Mouse (Mus musculus): ENCODE measurements around the gene Gm42372. TPM values are rescaled to one million over a fixed set of nuclear protein-coding genes. Genes with fewer than 3 reads are reported as not detected.
"Not testable (repeated sequence)": the region's sequence is repeated elsewhere in the genome, so short reads cannot be mapped to it uniquely, and the experiment has no call there.

The Gm42372 gene
- polyA plus RNA-seq, 1 experiment, result 2.3 TPM

DNA sequence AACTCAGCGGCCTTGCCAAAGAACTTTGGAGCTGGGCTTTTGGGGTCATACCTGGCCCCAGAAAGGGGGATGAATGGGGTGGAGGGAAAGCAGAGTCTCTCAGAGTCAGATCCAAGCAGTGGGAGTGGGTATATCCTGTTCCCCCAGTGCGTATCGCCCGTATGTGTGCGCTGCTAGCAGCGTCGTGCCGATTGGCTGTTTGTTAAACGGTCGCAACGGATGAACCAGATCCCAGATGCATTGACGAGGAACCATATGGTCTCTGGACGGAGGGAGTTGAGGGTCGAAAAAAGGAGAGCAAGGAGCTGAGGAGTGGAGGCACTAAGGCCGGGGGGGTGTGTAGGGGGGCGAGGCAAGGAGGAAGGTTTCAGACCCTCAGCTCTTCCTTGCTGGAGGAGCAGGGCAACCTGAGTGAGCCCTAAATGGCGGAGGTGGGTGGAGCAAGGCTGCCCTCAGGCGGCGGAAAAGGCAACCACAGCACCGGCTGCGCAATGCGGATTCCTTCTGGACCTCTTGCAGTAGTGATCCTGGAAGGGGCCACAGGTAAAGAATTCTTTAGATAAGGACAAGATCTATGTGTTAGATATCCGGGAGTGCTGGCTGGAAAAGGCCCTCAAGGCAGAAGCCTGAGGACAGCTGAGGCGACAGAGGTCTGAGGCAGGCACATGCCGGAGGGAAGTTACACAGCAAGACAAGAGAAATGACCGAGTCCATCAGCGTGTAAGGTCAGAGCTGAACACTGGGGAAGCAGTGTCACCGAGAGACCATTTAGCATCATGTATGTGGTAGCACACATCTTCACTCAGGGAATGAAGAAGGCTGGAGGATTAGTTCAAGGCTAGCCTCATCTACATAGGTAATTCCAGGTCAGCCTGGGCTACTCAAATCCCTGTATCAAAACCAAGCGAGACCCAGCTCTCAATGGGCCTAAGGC is 32.7 kb upstream of the Gm42372 start:
- peak; percentile 83 for DNase-seq
- 11% methylated on average over 29 of the region's 29 CpGs for WGBS

GRCm38 (mm10) chr7:16950861-16951635 is 31.8 kb upstream of the Gm42372 start:
- H3K4me1 ChIP-seq (replicated peaks; ENCODE audit: control insufficient read depth, insufficient read depth, low read length), result peaks cover 15% of the 10 kb centered on the region
- 25% methylated on average over 18 of the region's 18 CpGs for WGBS

More for the DNA sequence above, 32.7 kb upstream of the Gm42372 start:
- TF ChIP-seq CTCF (IDR thresholded peaks at IDR 0.05; ENCODE audit: borderline replicate concordance, control insufficient read depth, extremely low read depth, insufficient read depth, low read length, poor library complexity) (peak; percentile 91), POLR2A (IDR thresholded peaks at IDR 0.05; ENCODE audit: control insufficient read depth, extremely low read depth, insufficient read depth, low read length, poor library complexity) (peak; percentile 24; the same call in 1 of the 2 replicates)
- Histone ChIP-seq H3K27me3 (ENCODE audit: control insufficient read depth, insufficient read depth, low read length) (peaks cover 17% of the 10 kb centered on the region; the same call in 1 of the 2 replicates), H3K4me3 (ENCODE audit: control insufficient read depth, insufficient read depth, low read length) (peak overlapping the region; percentile 42), H3K27ac (ENCODE audit: control insufficient read depth, insufficient read depth, low read length) (no peak overlapping the region), H3K36me3 (ENCODE audit: control insufficient read depth, insufficient read depth, low read length) (no peaks in the 10 kb centered on the region), H3K4me1 (replicated peaks; ENCODE audit: control insufficient read depth, insufficient read depth, low read length) (peaks cover 24% of the 10 kb centered on the region)

GRCm38 (mm10) chr7:16953776-16954175 is 29.1 kb upstream of the Gm42372 start:
- H3K4me3 ChIP-seq (ENCODE audit: control insufficient read depth, insufficient read depth, low read length); DNase-seq; H3K36me3 ChIP-seq (ENCODE audit: control insufficient read depth, insufficient read depth, low read length); H3K4me1 ChIP-seq (replicated peaks; ENCODE audit: control insufficient read depth, insufficient read depth, low read length); H3K27ac ChIP-seq (ENCODE audit: control insufficient read depth, insufficient read depth, low read length); H3K27me3 ChIP-seq (ENCODE audit: control insufficient read depth, insufficient read depth, low read length): not testable (repeated sequence)
- 93% methylated on average over 2 of the region's 2 CpGs for WGBS

More at GRCm38 (mm10) chr7:16950861-16951635, 31.8 kb upstream of the Gm42372 start:
- Histone ChIP-seq H3K27me3 (ENCODE audit: control insufficient read depth, insufficient read depth, low read length) (peaks cover 9% of the 10 kb centered on the region; the same call in 1 of the 2 replicates), H3K4me3 (ENCODE audit: control insufficient read depth, insufficient read depth, low read length) (no peak overlapping the region), H3K36me3 (ENCODE audit: control insufficient read depth, insufficient read depth, low read length) (no peaks in the 10 kb centered on the region), H3K27ac (ENCODE audit: control insufficient read depth, insufficient read depth, low read length) (no peak overlapping the region)
- TF ChIP-seq CTCF (IDR thresholded peaks at IDR 0.05; ENCODE audit: borderline replicate concordance, control insufficient read depth, extremely low read depth, insufficient read depth, low read length, poor library complexity) (peak; percentile 89), POLR2A (IDR thresholded peaks at IDR 0.05; ENCODE audit: control insufficient read depth, extremely low read depth, insufficient read depth, low read length, poor library complexity) (no peak)
- DNase-seq, result peak; percentile 86

DNA sequence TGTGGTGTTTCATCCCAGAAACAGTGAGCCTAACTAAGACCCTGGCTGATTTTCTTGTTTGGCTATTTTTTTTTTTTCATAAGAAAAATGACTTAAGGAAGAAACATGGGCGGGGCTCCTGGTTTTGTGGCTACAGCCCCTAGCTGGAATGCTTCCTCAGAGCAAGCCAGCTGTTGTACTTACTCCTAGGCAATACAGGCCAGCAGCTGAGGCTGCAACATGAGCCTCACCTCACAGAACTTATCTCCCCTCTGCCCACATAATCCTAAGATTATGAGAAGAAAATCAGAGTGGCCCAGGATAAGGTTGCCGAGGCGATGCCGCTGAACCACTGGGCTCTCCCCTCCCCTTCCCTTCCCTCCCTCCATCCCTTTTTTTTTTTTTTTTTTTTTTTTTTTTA is 27.2 kb upstream of the Gm42372 start:
- no peak overlapping the region for H3K27ac ChIP-seq (ENCODE audit: control insufficient read depth, insufficient read depth, low read length)
- H3K36me3 ChIP-seq (ENCODE audit: control insufficient read depth, insufficient read depth, low read length), result no peaks in the 10 kb centered on the region
- no peaks in the 10 kb centered on the region for H3K27me3 ChIP-seq (ENCODE audit: control insufficient read depth, insufficient read depth, low read length)
- H3K4me1 ChIP-seq (replicated peaks; ENCODE audit: control insufficient read depth, insufficient read depth, low read length), result peaks cover 2% of the 10 kb centered on the region; the same call in 1 of the 2 replicates
- TF ChIP-seq CTCF (IDR thresholded peaks at IDR 0.05; ENCODE audit: borderline replicate concordance, control insufficient read depth, extremely low read depth, insufficient read depth, low read length, poor library complexity) (no peak), POLR2A (IDR thresholded peaks at IDR 0.05; ENCODE audit: control insufficient read depth, extremely low read depth, insufficient read depth, low read length, poor library complexity) (no peak)
- no peak overlapping the region for H3K4me3 ChIP-seq (ENCODE audit: control insufficient read depth, insufficient read depth, low read length)
- DNase-seq, result no peak
- 64% methylated on average over 4 of the region's 4 CpGs for WGBS

DNA sequence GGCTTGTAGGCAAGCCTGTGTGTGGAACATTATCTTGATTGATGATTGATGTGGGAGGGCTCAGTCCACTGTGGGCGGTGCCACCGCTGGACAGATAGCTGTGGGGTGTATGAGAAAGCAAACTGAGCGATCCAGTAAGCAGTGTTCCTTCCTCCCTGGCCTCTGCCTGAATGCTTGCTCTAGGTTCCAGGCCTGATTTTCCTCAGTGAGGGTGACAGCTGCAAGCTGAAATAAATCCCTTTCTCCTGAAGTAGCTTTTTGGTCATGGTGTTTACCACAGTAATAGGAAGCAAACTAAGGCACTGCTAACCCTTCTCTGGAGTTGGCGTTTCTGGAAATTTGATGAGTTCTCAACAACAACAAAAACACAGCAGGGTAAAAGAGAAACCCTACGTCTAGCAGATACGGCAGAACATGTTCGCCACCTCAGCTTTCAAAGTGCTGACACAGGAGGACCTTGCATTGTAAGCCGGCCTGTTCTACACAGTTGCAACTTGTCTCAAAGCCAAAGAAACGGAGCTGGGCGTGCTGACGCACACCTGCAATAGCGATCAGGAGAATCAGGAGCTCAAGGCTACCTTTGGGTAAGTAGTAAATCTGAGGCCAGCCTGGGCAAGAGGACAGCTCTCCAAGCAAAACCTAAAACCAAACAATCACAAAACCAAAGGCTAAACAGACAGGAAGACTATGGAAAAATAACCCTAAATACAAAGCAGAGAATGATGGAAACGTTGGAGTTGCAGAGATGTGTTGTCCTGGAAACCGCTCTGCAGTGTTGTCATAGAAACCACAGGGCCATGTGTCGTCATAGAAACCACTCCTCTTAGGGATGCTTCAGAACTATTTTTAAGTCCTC is 26.2 kb upstream of the Gm42372 start:
- Histone ChIP-seq H3K4me1 (replicated peaks; ENCODE audit: control insufficient read depth, insufficient read depth, low read length) (no peaks in the 10 kb centered on the region), H3K36me3 (ENCODE audit: control insufficient read depth, insufficient read depth, low read length) (no peaks in the 10 kb centered on the region), H3K27ac (ENCODE audit: control insufficient read depth, insufficient read depth, low read length) (no peak overlapping the region), H3K4me3 (ENCODE audit: control insufficient read depth, insufficient read depth, low read length) (no peak overlapping the region), H3K27me3 (ENCODE audit: control insufficient read depth, insufficient read depth, low read length) (no peaks in the 10 kb centered on the region)
- DNase-seq, result no peak
- TF ChIP-seq POLR2A (IDR thresholded peaks at IDR 0.05; ENCODE audit: control insufficient read depth, extremely low read depth, insufficient read depth, low read length, poor library complexity) (no peak), CTCF (IDR thresholded peaks at IDR 0.05; ENCODE audit: borderline replicate concordance, control insufficient read depth, extremely low read depth, insufficient read depth, low read length, poor library complexity) (no peak)
- WGBS, result 89% methylated on average over 15 of the region's 15 CpGs

Measured in thymus, adult 2 months (tissue).